Mouse (Mus musculus) embryonic facial prominence, embryonic 14.5 days (tissue): ENCODE measurements at regions not wholly inside any gene's neighbourhood (a gene's known extent, or its start where the extent isn't known, plus 50 kb on each side); places are given as distances from the start of the nearest gene placed in this dataset.
"Not testable (repeated sequence)": the region's sequence is repeated elsewhere in the genome, so short reads cannot be mapped to it uniquely, and the experiment has no call there.

Source experiments
- ATAC-seq: fragments of 200-750 bp; cut with Nextera tagmentation; 2 replicates; pipeline ENCODE4 v1.8.0; 2017; ENCODE audit warnings: low read depth, moderate number of reproducible peaks, moderate TSS enrichment
- DNase-seq: peaks from one replicate; pipeline ENCODE4 v3.0.0-alpha.2; 2015; ENCODE audit warnings: low spot score
- H3K27ac ChIP-seq: fragments of 300-500 bp; sonication (generic); replicated peaks from 2 replicates; pipeline ENCODE4 v1.5.1; 2014; ENCODE audit warnings: low read depth, mild to moderate bottlenecking, low read length, moderate library complexity
- H3K27me3 ChIP-seq: fragments of 300-500 bp; sonication (generic); replicated peaks from 2 replicates; pipeline ENCODE4 v1.6.1; 2014; ENCODE audit warnings: low read length; ENCODE audit not compliant: control insufficient read depth, insufficient read depth
- H3K36me3 ChIP-seq: fragments of 300-500 bp; sonication (generic); 2 replicates; pipeline ENCODE4 v1.6.1; 2014; ENCODE audit warnings: low read length, mixed read lengths; ENCODE audit not compliant: control insufficient read depth, insufficient read depth
- H3K4me1 ChIP-seq: fragments of 300-500 bp; sonication (generic); 2 replicates; pipeline ENCODE4 v1.6.1; 2014; ENCODE audit warnings: antibody characterized with exemption, low read length; ENCODE audit not compliant: control insufficient read depth, insufficient read depth
- H3K4me2 ChIP-seq: fragments of 300-500 bp; sonication (generic); 2 replicates; pipeline ENCODE4 v1.6.1; 2014; ENCODE audit warnings: low read depth, mild to moderate bottlenecking, low read length, moderate library complexity, mixed read lengths
- H3K4me3 ChIP-seq: fragments of 300-500 bp; sonication (generic); 2 replicates; pipeline ENCODE4 v1.5.1; 2014; ENCODE audit warnings: low read depth, mild to moderate bottlenecking, low read length
- H3K9ac ChIP-seq: fragments of 300-500 bp; sonication (generic); 2 replicates; pipeline ENCODE4 v1.6.1; 2014; ENCODE audit warnings: low read depth, mild to moderate bottlenecking, low read length, moderate library complexity, mixed read lengths
- H3K9me3 ChIP-seq: fragments of 300-500 bp; sonication (generic); 2 replicates; pipeline ENCODE4 v1.6.1; 2016; ENCODE audit warnings: low read length; ENCODE audit not compliant: control insufficient read depth
- WGBS: fragments of 180-500 bp; shearing (Covaris S2); extraction: QIAGEN DNeasy Blood & Tissue Kit; methylation state at CpG from one replicate; pipeline ENCODE4 v1.1.7; 2014; 5-methylcytosine and 5-hydroxymethylcytosine counted together

DNA sequence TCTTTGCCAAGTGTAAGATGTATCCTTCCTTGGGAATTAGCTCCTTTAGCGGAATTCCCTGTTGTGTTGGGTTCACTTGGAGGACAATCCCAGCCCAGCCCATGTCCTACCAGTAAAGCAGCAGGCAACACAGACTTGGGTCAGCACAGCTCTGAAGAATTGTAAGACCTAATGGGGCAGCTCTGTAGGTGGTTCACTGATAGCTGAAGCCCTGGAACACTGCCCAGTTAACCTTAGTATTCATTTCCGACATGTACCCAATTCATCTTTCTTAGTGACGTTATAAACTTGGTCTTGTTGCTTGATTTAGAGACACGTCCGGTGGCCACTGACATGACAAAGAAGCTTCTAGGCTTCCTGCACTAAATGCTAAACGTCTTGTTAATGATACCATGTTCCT, 90.9 kb upstream of the Ccdc122 start:
- no peak for DNase-seq

GRCm38 (mm10) chr14:76941474-76942212, 94.9 kb upstream of the Ccdc122 start:
- Histone ChIP-seq H3K4me1 (peaks cover 4% of the 10 kb centered on the region; the same call in 1 of the 2 replicates), H3K36me3 (no peaks in the 10 kb centered on the region), H3K4me2 (no peak overlapping the region), H3K4me3 (no peak overlapping the region), H3K9ac (no peak overlapping the region), H3K9me3 (no peaks in the 10 kb centered on the region), H3K27me3 (no peaks in the 10 kb centered on the region), H3K27ac (no peak overlapping the region)
- ATAC-seq, result no peak
- WGBS, result 79% methylated on average over 10 of the region's 10 CpGs
- DNase-seq, result no peak

More for the DNA sequence above, 90.9 kb upstream of the Ccdc122 start:
- Histone ChIP-seq H3K4me2 (no peak overlapping the region), H3K36me3 (no peaks in the 10 kb centered on the region), H3K4me3 (no peak overlapping the region), H3K4me1 (peaks cover 22% of the 10 kb centered on the region), H3K27ac (no peak overlapping the region), H3K9ac (no peak overlapping the region), H3K27me3 (no peaks in the 10 kb centered on the region), H3K9me3 (no peaks in the 10 kb centered on the region)
- ATAC-seq, result no peak
- 70% methylated on average over 6 of the region's 6 CpGs for WGBS

DNA sequence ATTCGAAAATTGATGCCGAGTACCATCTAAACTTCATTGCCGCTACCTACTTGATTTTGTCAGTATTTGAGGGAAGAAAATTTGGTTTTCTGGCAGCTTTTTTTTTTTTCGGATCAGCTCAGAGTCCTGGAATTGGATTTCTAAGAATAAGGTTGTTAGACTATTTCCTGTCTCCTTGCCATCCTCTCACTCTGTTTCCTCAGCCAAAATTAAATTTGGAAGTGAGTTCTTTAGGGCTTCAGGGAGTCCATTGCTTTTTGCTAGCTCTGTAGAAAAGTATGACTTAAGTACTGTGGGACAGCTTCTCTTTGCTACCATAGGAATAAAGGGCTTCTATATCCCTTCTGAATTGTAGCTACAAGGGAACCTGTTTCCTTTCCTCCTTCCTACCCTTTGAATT, 96.1 kb upstream of the Ccdc122 start:
- Histone ChIP-seq H3K9me3 (no peaks in the 10 kb centered on the region), H3K36me3 (no peaks in the 10 kb centered on the region), H3K27ac (no peak overlapping the region), H3K4me2 (no peak overlapping the region), H3K4me1 (peaks cover 1% of the 10 kb centered on the region; the same call in 1 of the 2 replicates), H3K27me3 (no peaks in the 10 kb centered on the region), H3K4me3 (no peak overlapping the region), H3K9ac (no peak overlapping the region)
- no peak for ATAC-seq
- WGBS, result 80% methylated on average over 4 of the region's 4 CpGs
- DNase-seq, result no peak

- DNase-seq, result no peak
- Histone ChIP-seq H3K27ac (no peak overlapping the region), H3K36me3 (no peaks in the 10 kb centered on the region), H3K9ac (no peak overlapping the region), H3K4me1 (no peaks in the 10 kb centered on the region), H3K4me3 (no peak overlapping the region), H3K9me3 (no peaks in the 10 kb centered on the region), H3K4me2 (no peak overlapping the region), H3K27me3 (no peaks in the 10 kb centered on the region)
- no peak for ATAC-seq
- 88% methylated on average over 1 of the region's 1 CpGs for WGBS
These were observed 99.9 kb upstream of the Ccdc122 start for GRCm38 (mm10) chr14:76936671-76937070.

GRCm38 (mm10) chr14:76936051-76936450, 100.5 kb upstream of the Ccdc122 start:
- not testable (repeated sequence) for H3K4me3 ChIP-seq, H3K9ac ChIP-seq, ATAC-seq, DNase-seq, H3K36me3 ChIP-seq, H3K4me1 ChIP-seq, H3K27ac ChIP-seq, H3K27me3 ChIP-seq, H3K9me3 ChIP-seq, H3K4me2 ChIP-seq
- WGBS, result 67% methylated on average over 4 of the region's 4 CpGs

- WGBS, result 54% methylated on average over 2 of the region's 2 CpGs
- no peak for ATAC-seq
These were observed 101.1 kb upstream of the Ccdc122 start for GRCm38 (mm10) chr14:76935453-76935852.

DNA sequence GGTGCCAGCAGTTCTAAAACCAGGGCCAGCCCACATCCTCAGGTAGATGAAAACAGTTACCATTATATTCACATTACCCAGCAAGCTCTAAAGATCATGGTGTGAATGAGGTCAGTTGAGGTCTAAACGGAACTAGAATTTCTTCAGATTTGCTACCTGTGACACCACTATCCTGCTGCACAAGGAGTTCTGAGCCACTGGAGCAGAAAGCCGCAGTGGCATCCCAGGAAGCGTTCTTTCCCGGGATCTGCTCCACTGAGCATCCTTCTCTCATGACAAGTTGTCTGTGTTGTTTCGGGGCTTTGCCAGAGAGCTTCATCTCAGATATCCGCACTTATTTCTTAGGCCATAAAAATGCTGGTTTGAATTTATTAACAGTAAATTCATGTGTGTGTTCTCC, 103.7 kb upstream of the Ccdc122 start:
- Histone ChIP-seq H3K4me1 (no peaks in the 10 kb centered on the region), H3K36me3 (no peaks in the 10 kb centered on the region), H3K9ac (no peak overlapping the region), H3K27me3 (no peaks in the 10 kb centered on the region), H3K27ac (no peak overlapping the region), H3K4me3 (no peak overlapping the region), H3K9me3 (no peaks in the 10 kb centered on the region), H3K4me2 (no peak overlapping the region)
- DNase-seq (no peak), ATAC-seq (no peak)
- WGBS, result 86% methylated on average over 6 of the region's 6 CpGs

More at GRCm38 (mm10) chr14:76935453-76935852, 101.1 kb upstream of the Ccdc122 start:
- Histone ChIP-seq H3K4me3 (no peak overlapping the region), H3K4me2 (no peak overlapping the region), H3K27ac (no peak overlapping the region), H3K9me3 (no peaks in the 10 kb centered on the region), H3K36me3 (no peaks in the 10 kb centered on the region), H3K4me1 (no peaks in the 10 kb centered on the region), H3K27me3 (no peaks in the 10 kb centered on the region), H3K9ac (no peak overlapping the region)
- no peak for DNase-seq

GRCm38 (mm10) chr14:76931398-76931797, 105.2 kb upstream of the Ccdc122 start:
- Histone ChIP-seq H3K4me1 (no peaks in the 10 kb centered on the region), H3K36me3 (no peaks in the 10 kb centered on the region), H3K9ac (no peak overlapping the region), H3K9me3 (no peaks in the 10 kb centered on the region), H3K27ac (no peak overlapping the region), H3K4me3 (no peak overlapping the region), H3K27me3 (no peaks in the 10 kb centered on the region), H3K4me2 (no peak overlapping the region)
- DNase-seq (no peak), ATAC-seq (no peak)
- 61% methylated on average over 1 of the region's 1 CpGs for WGBS

GRCm38 (mm10) chr14:76929562-76929961, 107.0 kb upstream of the Ccdc122 start:
- no peak overlapping the region for H3K27ac ChIP-seq
- DNase-seq (no peak), ATAC-seq (no peak)
- no peaks in the 10 kb centered on the region for H3K36me3 ChIP-seq
- H3K9ac ChIP-seq, result no peak overlapping the region
- no peaks in the 10 kb centered on the region for H3K27me3 ChIP-seq
- no peak overlapping the region for H3K4me2 ChIP-seq
- H3K4me1 ChIP-seq, result no peaks in the 10 kb centered on the region
- H3K4me3 ChIP-seq, result no peak overlapping the region
- 76% methylated on average over 3 of the region's 3 CpGs for WGBS
- no peaks in the 10 kb centered on the region for H3K9me3 ChIP-seq
